Mouse (Mus musculus) layer of hippocampus, adult 11-12 months (tissue): ENCODE measurements at regions not wholly inside any gene's neighbourhood (a gene's known extent, or its start where the extent isn't known, plus 50 kb on each side); places are given as distances from the start of the nearest gene placed in this dataset.
A peak's percentile ranks its signal among the peaks of the same experiment; 100 is the strongest.

Experiments used
- DNase-seq: peaks from one replicate; pipeline ENCODE4 v3.0.0; 2022; ENCODE audit warnings: low spot score

GRCm38 (mm10) chr12:48283818-48284217 lies 1098.6 kb upstream of the Foxg1 start:
- no peak for DNase-seq

- DNase-seq, result peak; percentile 3
These were observed 1098.1 kb upstream of the Foxg1 start for GRCm38 (mm10) chr12:48284386-48284785.

GRCm38 (mm10) chr12:48290146-48290545 lies 1092.3 kb upstream of the Foxg1 start:
- DNase-seq, result no peak
